11 mouse cellular contexts compared by ENCODE assay signal in the genomic region with DNA sequence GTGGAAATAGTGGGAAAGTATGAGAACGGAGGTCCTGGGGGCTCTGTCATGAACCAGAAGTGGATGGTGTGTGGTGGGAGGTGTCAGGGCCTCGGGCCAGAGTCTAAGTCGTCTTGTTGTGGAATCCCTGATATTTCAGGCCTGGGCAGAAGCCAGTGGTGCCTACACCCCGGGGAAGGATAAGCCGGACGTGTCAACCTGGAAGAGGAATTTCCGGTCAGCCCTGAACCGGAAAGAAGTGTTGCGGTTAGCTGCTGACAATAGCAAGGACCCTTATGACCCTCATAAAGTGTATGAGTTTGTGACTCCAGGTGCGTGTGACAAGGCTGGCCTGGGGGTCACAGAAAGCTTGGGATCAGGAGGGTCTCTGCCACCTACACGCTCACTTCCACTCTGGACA. TPM values are rescaled to one million over a fixed set of nuclear protein-coding genes. Genes with fewer than 3 reads are reported as not detected.
DNase-seq lines count a peak whose midpoint lies in the region; ATAC-seq and TF ChIP-seq lines count a peak whose summit lies in the region.
"Had no signal": no experiment of that assay in that cellular context is flagged by ENCODE, and none has a peak within 500 bp of the region (broad histone marks: within the 10 kb centered on the region; RNA-seq: fewer than 3 reads in every experiment).

No protein-coding gene starts in this region.

- no peaks in the 10 kb centered on the region for H3K27me3 ChIP-seq in lung, embryonic 15.5 days
- no peaks in the 10 kb centered on the region for H3K27me3 ChIP-seq in liver, embryonic 12.5 days (replicated peaks)
- no peaks in the 10 kb centered on the region for H3K27me3 ChIP-seq in stomach, embryonic 15.5 days (replicated peaks)
- H3K27me3 ChIP-seq: hindbrain, embryonic 13.5 days had no signal

- TF ChIP-seq CTCF in gastrocnemius, adult 2 months (IDR thresholded peaks at IDR 0.05), result no peak

- peaks cover 64% of the 10 kb centered on the region for H3K36me3 ChIP-seq in lung, embryonic 15.5 days
- H3K36me3 ChIP-seq in liver, embryonic 12.5 days, result peaks cover 72% of the 10 kb centered on the region
- peaks cover 47% of the 10 kb centered on the region for H3K36me3 ChIP-seq in stomach, embryonic 15.5 days

- 56% methylated on average over 11 of the region's 11 CpGs for WGBS in lung, embryonic 15.5 days
- WGBS in liver, embryonic 12.5 days (ENCODE audit: insufficient replicate concordance), result 79% methylated on average over 11 of the region's 11 CpGs
- 64% methylated on average over 11 of the region's 11 CpGs for WGBS in stomach, embryonic 15.5 days

- no peaks in the 10 kb centered on the region for H3K9me3 ChIP-seq in lung, embryonic 15.5 days
- no peaks in the 10 kb centered on the region for H3K9me3 ChIP-seq in liver, embryonic 12.5 days (replicated peaks)
- no peaks in the 10 kb centered on the region for H3K9me3 ChIP-seq in stomach, embryonic 15.5 days
- H3K9me3 ChIP-seq: hindbrain, embryonic 13.5 days had no signal

- H3K27ac ChIP-seq in gastrocnemius, adult 2 months, result peak overlapping the region; percentile 54
- H3K27ac ChIP-seq in lung, embryonic 15.5 days, result 0 out of 2 replicates have a peak overlapping the region, but pooled peaks have one; percentile 29
- 0 out of 2 replicates have a peak overlapping the region, but pooled peaks have one; percentile 6 for H3K27ac ChIP-seq in liver, embryonic 12.5 days
- no peak overlapping the region for H3K27ac ChIP-seq in stomach, embryonic 15.5 days
- H3K27ac ChIP-seq: hindbrain, embryonic 13.5 days had no signal

- H3K4me1 ChIP-seq in lung, embryonic 15.5 days, result peaks cover 33% of the 10 kb centered on the region
- peaks cover 56% of the 10 kb centered on the region for H3K4me1 ChIP-seq in liver, embryonic 12.5 days
- H3K4me1 ChIP-seq in stomach, embryonic 15.5 days, result peaks cover 20% of the 10 kb centered on the region

- no peak for DNase-seq in gastrocnemius, adult 2 months
- DNase-seq in gastrocnemius, adult 8-10 months (ENCODE audit: low spot score in 2 of 2), result no peak
- DNase-seq in lung, postnatal 25 days (ENCODE audit: low spot score), result no peak
- DNase-seq in ovary, adult 18-20 months (ENCODE audit: low spot score), result no peak
- DNase-seq in cerebellum, adult 11-12 months, result no peak
- DNase-seq: retina, postnatal 1 day; thymus, adult 18-20 months had no signal

- ATAC-seq in lung, embryonic 15.5 days (ENCODE audit: borderline replicate concordance, extremely low read depth, low FRiP score, low TSS enrichment), result no peak
- ATAC-seq in liver, embryonic 12.5 days, result no peak
- no peak for ATAC-seq in stomach, embryonic 15.5 days (ENCODE audit: insufficient read depth, low FRiP score, low read depth)

- intact Hi-C loops in gastrocnemius, adult 2 months (cut with DNase I), result loop anchor here (2.0 kb wide), 1 partner anchor 15 kb away; no protein-coding TSS in a partner anchor

- 0 out of 2 replicates have a peak overlapping the region, but pooled peaks have one; percentile 3 for H3K9ac ChIP-seq in lung, embryonic 15.5 days
- H3K9ac ChIP-seq in liver, embryonic 12.5 days, result 0 out of 2 replicates have a peak overlapping the region, but pooled peaks have one; percentile 1
- no peak overlapping the region for H3K9ac ChIP-seq in stomach, embryonic 15.5 days
- H3K9ac ChIP-seq: hindbrain, embryonic 13.5 days had no signal

- peak overlapping the region; percentile 49 for H3K4me3 ChIP-seq in gastrocnemius, adult 2 months
- H3K4me3 ChIP-seq in lung, embryonic 15.5 days, result peak overlapping the region; percentile 9; the same call in 1 of the 2 replicates
- no peak overlapping the region for H3K4me3 ChIP-seq in liver, embryonic 12.5 days
- H3K4me3 ChIP-seq in stomach, embryonic 15.5 days (replicated peaks), result no peak overlapping the region
- H3K4me3 ChIP-seq: hindbrain, embryonic 13.5 days had no signal

- peak overlapping the region; percentile 92 for H3K4me2 ChIP-seq in lung, embryonic 15.5 days
- H3K4me2 ChIP-seq in liver, embryonic 12.5 days, result peak overlapping the region; percentile 96
- H3K4me2 ChIP-seq in stomach, embryonic 15.5 days, result 0 out of 2 replicates have a peak overlapping the region, but pooled peaks have one; percentile 83
- H3K4me2 ChIP-seq: hindbrain, embryonic 13.5 days had no signal

RNA-seq across cellular contexts. Expression of gene Bcl2l12, which starts 1.2 kb away (rescaled TPM):
- 1 to 10 TPM; 7.6 to 9.7 TPM for total RNA-seq in gastrocnemius, adult 2 months (2021)
- 10 to 100 TPM in 1 of 4 experiments, 1 to 10 TPM in 3; 8.2 to 13.0 (median 9.4) TPM for total RNA-seq in gastrocnemius, adult 8-10 months (2022)
- 66.3 and 66.7 TPM in 2 replicates for polyA plus RNA-seq in lung, embryonic 15.5 days (2015; fragmentation: Nextera tagmentation; extraction: Ambion mirVana)
- polyA plus RNA-seq in liver, embryonic 12.5 days (2016; fragmentation: Nextera tagmentation; extraction: Ambion mirVana), result 23.6 and 25.4 TPM in 2 replicates
- polyA plus RNA-seq in stomach, embryonic 15.5 days (2015; fragmentation: Nextera tagmentation; extraction: Ambion mirVana), result 47.3 and 47.7 TPM in 2 replicates

RNA-seq across cellular contexts. Expression of gene Irf3, which starts 2.3 kb away (rescaled TPM):
- total RNA-seq in gastrocnemius, adult 2 months (2021), result 10 to 100 TPM; 18.4 to 18.9 TPM
- 10 to 100 TPM; 13.5 to 22.2 (median 17.9) TPM for total RNA-seq in gastrocnemius, adult 8-10 months (2022)
- polyA plus RNA-seq in lung, embryonic 15.5 days (2015; fragmentation: Nextera tagmentation; extraction: Ambion mirVana), result 88.1 and 92.6 TPM in 2 replicates
- polyA plus RNA-seq in liver, embryonic 12.5 days (2016; fragmentation: Nextera tagmentation; extraction: Ambion mirVana), result 50.4 and 55.9 TPM in 2 replicates
- polyA plus RNA-seq in stomach, embryonic 15.5 days (2015; fragmentation: Nextera tagmentation; extraction: Ambion mirVana), result 89.5 and 94.4 TPM in 2 replicates

RNA-seq across cellular contexts. Expression of gene Prmt1, which starts 13.4 kb away (rescaled TPM):
- total RNA-seq in gastrocnemius, adult 2 months (2021), result 100 to 1,000 TPM; 126 to 136 TPM
- total RNA-seq in gastrocnemius, adult 8-10 months (2022), result 100 to 1,000 TPM; 144 to 162 (median 152) TPM
- polyA plus RNA-seq in lung, embryonic 15.5 days (2015; fragmentation: Nextera tagmentation; extraction: Ambion mirVana), result 545 and 586 TPM in 2 replicates
- polyA plus RNA-seq in liver, embryonic 12.5 days (2016; fragmentation: Nextera tagmentation; extraction: Ambion mirVana), result 248 and 262 TPM in 2 replicates
- polyA plus RNA-seq in stomach, embryonic 15.5 days (2015; fragmentation: Nextera tagmentation; extraction: Ambion mirVana), result 396 and 430 TPM in 2 replicates

RNA-seq across cellular contexts. Expression of gene Scaf1, which starts 16.4 kb away (rescaled TPM):
- total RNA-seq in gastrocnemius, adult 2 months (2021), result 10 to 100 TPM; 41.7 to 44.3 TPM
- 10 to 100 TPM; 43.2 to 50.7 (median 48.4) TPM for total RNA-seq in gastrocnemius, adult 8-10 months (2022)
- polyA plus RNA-seq in lung, embryonic 15.5 days (2015; fragmentation: Nextera tagmentation; extraction: Ambion mirVana), result 35.5 and 36.5 TPM in 2 replicates
- polyA plus RNA-seq in liver, embryonic 12.5 days (2016; fragmentation: Nextera tagmentation; extraction: Ambion mirVana), result 19.0 and 21.4 TPM in 2 replicates
- 32.4 and 39.3 TPM in 2 replicates for polyA plus RNA-seq in stomach, embryonic 15.5 days (2015; fragmentation: Nextera tagmentation; extraction: Ambion mirVana)

RNA-seq across cellular contexts. Expression of gene Rras, which starts 18.0 kb away (rescaled TPM):
- total RNA-seq in gastrocnemius, adult 2 months (2021), result 10 to 100 TPM; 22.6 to 25.5 TPM
- 10 to 100 TPM; 20.1 to 25.7 (median 21.3) TPM for total RNA-seq in gastrocnemius, adult 8-10 months (2022)
- polyA plus RNA-seq in lung, embryonic 15.5 days (2015; fragmentation: Nextera tagmentation; extraction: Ambion mirVana), result 49.7 and 50.4 TPM in 2 replicates
- 13.9 and 15.5 TPM in 2 replicates for polyA plus RNA-seq in liver, embryonic 12.5 days (2016; fragmentation: Nextera tagmentation; extraction: Ambion mirVana)
- polyA plus RNA-seq in stomach, embryonic 15.5 days (2015; fragmentation: Nextera tagmentation; extraction: Ambion mirVana), result 58.0 and 59.8 TPM in 2 replicates

Comparison
In these comparisons a context has a peak if more than half of its experiments do, and no peak if none do; other contexts are left out.
1. H3K4me3 ChIP-seq: peak in gastrocnemius, adult 2 months (single experiment) and lung, embryonic 15.5 days (single experiment); none in liver, embryonic 12.5 days (single experiment) and stomach, embryonic 15.5 days (single experiment).
2. Peak in every context shown above with its lines, with median percentiles within 50 percentile points of each other: H3K4me2 ChIP-seq.